In the genomic region with DNA sequence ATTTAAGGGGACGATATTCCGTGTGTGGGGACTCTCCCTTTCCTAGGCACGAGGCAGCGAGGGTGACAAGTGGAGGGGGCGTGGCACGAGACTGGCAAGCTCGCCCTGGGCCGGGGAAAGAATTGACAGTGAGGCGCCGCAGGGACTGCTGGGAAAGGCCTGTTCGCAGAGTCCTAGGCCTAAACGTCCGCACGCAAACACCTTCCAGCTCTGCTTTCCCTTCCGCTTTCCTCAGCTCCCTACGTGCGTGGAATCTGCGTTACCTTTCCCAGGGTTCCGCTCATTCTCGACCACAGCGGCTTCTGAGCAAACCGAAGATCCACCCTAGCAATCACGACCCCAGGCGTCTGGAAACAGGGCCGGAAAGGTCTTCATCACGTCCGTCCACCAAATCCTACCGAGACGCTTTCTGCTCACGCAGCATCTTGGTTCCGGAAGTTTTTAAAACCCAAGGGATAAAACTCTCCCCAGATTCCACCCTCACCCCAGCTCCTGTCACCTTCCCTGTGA, we compare ENCODE assay signal across 8 mouse cellular contexts. TPM values are rescaled to one million over a fixed set of nuclear protein-coding genes. Genes with fewer than 3 reads are reported as not detected.
DNase-seq lines count a peak whose midpoint lies in the region; ATAC-seq and TF ChIP-seq lines count a peak whose summit lies in the region.

No protein-coding gene starts in this region.

- WGBS in forebrain, embryonic 15.5 days: under 1% methylated on average over 31 of the region's 31 CpGs
- WGBS in lung, adult 2 months: under 1% methylated on average over 31 of the region's 31 CpGs

- H3K36me3 ChIP-seq in ES-E14 (ENCODE audit: control insufficient read depth, insufficient read depth, low read length, poor library complexity, severe bottlenecking): no peaks in the 10 kb centered on the region
- no peaks in the 10 kb centered on the region for H3K36me3 ChIP-seq in forebrain, embryonic 15.5 days

- H3K27me3 ChIP-seq in forebrain, embryonic 15.5 days: no peaks in the 10 kb centered on the region

- in situ Hi-C loops in ES-E14 (cut with MboI; ENCODE audit: low sequenced_read_pairs in 2 of 2, unreplicated experiment in 2 of 2): no loop called here

- peak; percentile 96 for ATAC-seq in forebrain, embryonic 15.5 days (replicated peaks)
- ATAC-seq in neutrophil, adult 5-6 weeks (ENCODE audit: extremely low read depth, insufficient number of reproducible peaks, low FRiP score, poor library complexity, severe bottlenecking): peak; percentile 88

- DNase-seq in ES-E14 (ENCODE audit: low read depth, low spot score): peak; percentile 92
- DNase-seq in cerebellum, adult 11-12 months: peak; percentile 89
- DNase-seq in heart, postnatal 25 days (ENCODE audit: low spot score): peak; percentile 73
- DNase-seq in layer of hippocampus, adult 18-20 months (ENCODE audit: low spot score in 2 of 2): peak; percentile 86 to 93
- peak; percentile 89 for DNase-seq in lung, adult 2 months
- DNase-seq in thymus, adult 18-20 months: peak; percentile 69 to 78

- intact Hi-C loops in heart, postnatal 25 days (cut with DNase I): loop anchor here (5.0 to 10.0 kb wide), 2 partner anchors 45 to 208 kb away; a partner anchor contains a TSS

- H3K4me3 ChIP-seq in ES-E14 (ENCODE audit: insufficient read depth in 1 of 2, low read depth in 1 of 2, low read length in 2 of 2, poor library complexity in 1 of 2, severe bottlenecking in 1 of 2): peak overlapping the region; percentile 86 to 89
- peak overlapping the region; percentile 49 for H3K4me3 ChIP-seq in forebrain, embryonic 15.5 days
- peak overlapping the region; percentile 99 for H3K4me3 ChIP-seq in lung, adult 2 months (replicated peaks; ENCODE audit: extremely low read depth, low read depth, low read length)

- peaks cover 0 to 2% of the 10 kb centered on the region in 2 experiments; a peak in 1 of 4 replicates for H3K4me1 ChIP-seq in ES-E14 (ENCODE audit: control insufficient read depth in 2 of 2, insufficient read depth in 2 of 2, low read length in 2 of 2, poor library complexity in 1 of 2)
- peaks cover 11% of the 10 kb centered on the region for H3K4me1 ChIP-seq in forebrain, embryonic 15.5 days
- H3K4me1 ChIP-seq in lung, adult 2 months (ENCODE audit: control insufficient read depth, insufficient read depth, low read length): peaks cover 3% of the 10 kb centered on the region; the same call in 1 of the 2 replicates

- peak; percentile 52; the same call in 1 of the 2 replicates for TF ChIP-seq POLR2A in lung, adult 2 months (IDR thresholded peaks at IDR 0.05; ENCODE audit: borderline replicate concordance, extremely low read depth, low read depth, low read length)

- no peak for TF ChIP-seq CTCF in lung, adult 2 months (IDR thresholded peaks at IDR 0.05; ENCODE audit: insufficient read depth, low read length)

- peak overlapping the region; percentile 98 for H3K9ac ChIP-seq in ES-E14 (ENCODE audit: insufficient read depth, low read depth, low read length, poor library complexity, severe bottlenecking)
- H3K9ac ChIP-seq in forebrain, embryonic 15.5 days (replicated peaks): peak overlapping the region; percentile 63

- peak overlapping the region; percentile 73 for H3K4me2 ChIP-seq in forebrain, embryonic 15.5 days (replicated peaks)

- peak overlapping the region; percentile 61; the same call in 1 of the 2 replicates for H3K27ac ChIP-seq in ES-E14 (ENCODE audit: insufficient read depth, low read depth, low read length, poor library complexity, severe bottlenecking)
- H3K27ac ChIP-seq in forebrain, embryonic 15.5 days (replicated peaks): peak overlapping the region; percentile 95

- no peaks in the 10 kb centered on the region for H3K9me3 ChIP-seq in ES-E14 (ENCODE audit: control insufficient read depth, insufficient read depth, low read depth, low read length)
- no peaks in the 10 kb centered on the region for H3K9me3 ChIP-seq in forebrain, embryonic 15.5 days

TF ChIP-seq in ES-E14, 5 proteins besides CTCF, POLR2A, EP300 and RAD21:
- peak; percentile 83 for TF ChIP-seq HCFC1 (IDR thresholded peaks at IDR 0.05; ENCODE audit: borderline replicate concordance, insufficient read depth, low read length)
- 0 out of 2 replicates have a peak, but pooled peaks have one; percentile 20 for TF ChIP-seq CHD2 (IDR thresholded peaks at IDR 0.05; ENCODE audit: low read depth, low read length)
- TF ChIP-seq ZC3H11A (IDR thresholded peaks at IDR 0.05; ENCODE audit: borderline replicate concordance, low read depth, low read length): no peak
- no peak for TF ChIP-seq ZNF384 (IDR thresholded peaks at IDR 0.05; ENCODE audit: low read depth, low read length)
- 0 out of 2 replicates have a peak, but pooled peaks have one; percentile 10 for TF ChIP-seq MAFK (IDR thresholded peaks at IDR 0.05; ENCODE audit: insufficient read depth, low read depth, low read length)

RNA-seq across cellular contexts. Expression of a gene that starts 24.4 kb away (rescaled TPM):
- 58.7 and 61.8 TPM in 2 replicates for total RNA-seq in ES-E14 (2012; rRNA removed)
- polyA plus RNA-seq in forebrain, embryonic 15.5 days (2015; fragmentation: Nextera tagmentation; extraction: Ambion mirVana): 194 and 207 TPM in 2 replicates
- total RNA-seq in heart, postnatal 25 days (2021): 10 to 100 TPM; 61.3 to 68.2 TPM
- total RNA-seq in layer of hippocampus, adult 18-20 months (2021): 100 to 1,000 TPM; 373 to 390 TPM
- 30.3 and 42.9 TPM in 2 replicates for polyA plus RNA-seq in lung, adult 2 months (2012; rRNA removed)
- total RNA-seq in neutrophil, adult 5-6 weeks (2017): 101 and 104 TPM in 2 replicates

RNA-seq across cellular contexts. Expression of a gene that starts 25.3 kb away (rescaled TPM):
- 27.9 and 30.9 TPM in 2 replicates for total RNA-seq in ES-E14 (2012; rRNA removed)
- polyA plus RNA-seq in forebrain, embryonic 15.5 days (2015; fragmentation: Nextera tagmentation; extraction: Ambion mirVana): 74.9 and 76.3 TPM in 2 replicates
- 10 to 100 TPM; 67.1 to 79.0 TPM for total RNA-seq in heart, postnatal 25 days (2021)
- 10 to 100 TPM; 70.4 to 74.7 TPM for total RNA-seq in layer of hippocampus, adult 18-20 months (2021)
- 5.9 and 10.4 TPM in 2 replicates for polyA plus RNA-seq in lung, adult 2 months (2012; rRNA removed)
- 30.7 and 31.6 TPM in 2 replicates for total RNA-seq in neutrophil, adult 5-6 weeks (2017)

RNA-seq across cellular contexts. Expression of a gene that starts 45.9 kb away (rescaled TPM):
- 11.3 and 14.6 TPM in 2 replicates for total RNA-seq in ES-E14 (2012; rRNA removed)
- polyA plus RNA-seq in forebrain, embryonic 15.5 days (2015; fragmentation: Nextera tagmentation; extraction: Ambion mirVana): 14.1 and 14.9 TPM in 2 replicates
- 10 to 100 TPM; 14.1 to 16.3 TPM for total RNA-seq in heart, postnatal 25 days (2021)
- total RNA-seq in layer of hippocampus, adult 18-20 months (2021): 1 to 10 TPM; 8.0 TPM
- 8.5 and 9.0 TPM in 2 replicates for polyA plus RNA-seq in lung, adult 2 months (2012; rRNA removed)
- total RNA-seq in neutrophil, adult 5-6 weeks (2017): 9.5 and 16.9 TPM in 2 replicates

Comparison
In these comparisons a context has a peak if more than half of its experiments do, and no peak if none do; other contexts are left out.
1. Peak in every context shown above with its lines: DNase-seq, ATAC-seq, H3K4me3 ChIP-seq and H3K27ac ChIP-seq.
2. H3K4me3 ChIP-seq: peak in every context shown above with its lines; median percentile 99 in lung, adult 2 months; 88 in ES-E14; 49 in forebrain, embryonic 15.5 days.